Mouse (Mus musculus) stomach, embryonic 16.5 days (tissue): ENCODE measurements around the gene Jmjd7. TPM values are rescaled to one million over a fixed set of nuclear protein-coding genes. Genes with fewer than 3 reads are reported as not detected.

ENCODE experiments used
- ATAC-seq: fragments of 200-750 bp; cut with Nextera tagmentation; 2 replicates; pipeline ENCODE4 v1.8.0; 2017; ENCODE audit warnings: moderate number of reproducible peaks, moderate TSS enrichment; ENCODE audit not compliant: insufficient read depth, low FRiP score
- H3K27ac ChIP-seq: fragments of 300-500 bp; sonication (generic); 2 replicates; pipeline ENCODE4 v1.5.1; 2014; ENCODE audit warnings: low read length
- H3K27me3 ChIP-seq: fragments of 300-500 bp; sonication (generic); 2 replicates; pipeline ENCODE4 v1.6.1; 2014; ENCODE audit warnings: low read length, control low read depth, mixed read lengths; ENCODE audit not compliant: control insufficient read depth, insufficient read depth
- H3K36me3 ChIP-seq: fragments of 300-500 bp; sonication (generic); 2 replicates; pipeline ENCODE4 v1.6.1; 2014; ENCODE audit warnings: low read length; ENCODE audit not compliant: control insufficient read depth, insufficient read depth
- H3K4me1 ChIP-seq: fragments of 300-500 bp; sonication (generic); 2 replicates; pipeline ENCODE4 v1.6.1; 2014; ENCODE audit warnings: low read length, control low read depth, mixed read lengths; ENCODE audit not compliant: control insufficient read depth, insufficient read depth
- H3K4me2 ChIP-seq: fragments of 300-500 bp; sonication (generic); 2 replicates; pipeline ENCODE4 v1.6.1; 2014; ENCODE audit warnings: low read depth, low read length, mixed read lengths
- H3K4me3 ChIP-seq: fragments of 300-500 bp; sonication (generic); replicated peaks from 2 replicates; pipeline ENCODE4 v1.5.1; 2014; ENCODE audit warnings: mild to moderate bottlenecking, low read length
- H3K9ac ChIP-seq: fragments of 300-500 bp; sonication (generic); 2 replicates; pipeline ENCODE4 v1.6.1; 2014; ENCODE audit warnings: low read length
- H3K9me3 ChIP-seq: fragments of 300-500 bp; sonication (generic); replicated peaks from 2 replicates; pipeline ENCODE4 v1.6.1; 2016; ENCODE audit warnings: low read length, control low read depth; ENCODE audit not compliant: control insufficient read depth
- WGBS: fragments of 180-500 bp; shearing (Covaris S2); extraction: QIAGEN DNeasy Blood & Tissue Kit; methylation state at CpG from one replicate; pipeline ENCODE4 v1.1.7; 2014; 5-methylcytosine and 5-hydroxymethylcytosine counted together
- polyA plus RNA-seq: library from polyadenylated mRNA; unstranded; fragments of >200 nt; fragmentation: Nextera tagmentation; extraction: Ambion mirVana; gene quantifications from 2 replicates; pipeline ENCODE4 v1.2.1, GENCODE M21; 2015

Jmjd7 gene
- polyA plus RNA-seq, 1 experiment from 2014 or later = 15.4 TPM

DNA sequence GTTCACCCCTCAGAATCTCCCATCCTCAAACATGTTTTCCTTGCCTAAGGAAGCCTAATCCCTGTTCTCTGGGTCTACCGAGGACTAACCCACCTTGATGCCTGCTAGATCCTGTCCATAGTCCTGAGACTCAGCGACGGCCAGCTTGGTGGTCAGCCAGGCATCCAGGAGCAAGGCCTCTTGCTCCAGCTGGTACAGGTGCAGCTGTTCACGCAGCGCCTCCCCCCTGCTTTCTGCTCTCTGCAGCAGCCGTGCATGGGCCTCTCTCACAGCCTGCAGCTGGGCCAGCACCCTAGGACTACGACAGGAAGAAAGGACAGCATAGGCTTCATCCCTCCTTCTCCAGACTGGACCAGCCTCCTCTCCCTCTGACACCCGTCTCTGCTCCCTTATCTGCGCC, 20.9 kb downstream of the Jmjd7 start:
- peaks cover 16% of the 10 kb centered on the region; the same call in 1 of the 2 replicates for H3K4me1 ChIP-seq
- H3K27me3 ChIP-seq = no peaks in the 10 kb centered on the region
- no peaks in the 10 kb centered on the region for H3K9me3 ChIP-seq
- no peak for ATAC-seq
- no peak overlapping the region for H3K4me2 ChIP-seq
- H3K27ac ChIP-seq = no peak overlapping the region
- no peak overlapping the region for H3K4me3 ChIP-seq
- H3K36me3 ChIP-seq = no peaks in the 10 kb centered on the region
- H3K9ac ChIP-seq = no peak overlapping the region
- WGBS = 79% methylated on average over 9 of the region's 9 CpGs

DNA sequence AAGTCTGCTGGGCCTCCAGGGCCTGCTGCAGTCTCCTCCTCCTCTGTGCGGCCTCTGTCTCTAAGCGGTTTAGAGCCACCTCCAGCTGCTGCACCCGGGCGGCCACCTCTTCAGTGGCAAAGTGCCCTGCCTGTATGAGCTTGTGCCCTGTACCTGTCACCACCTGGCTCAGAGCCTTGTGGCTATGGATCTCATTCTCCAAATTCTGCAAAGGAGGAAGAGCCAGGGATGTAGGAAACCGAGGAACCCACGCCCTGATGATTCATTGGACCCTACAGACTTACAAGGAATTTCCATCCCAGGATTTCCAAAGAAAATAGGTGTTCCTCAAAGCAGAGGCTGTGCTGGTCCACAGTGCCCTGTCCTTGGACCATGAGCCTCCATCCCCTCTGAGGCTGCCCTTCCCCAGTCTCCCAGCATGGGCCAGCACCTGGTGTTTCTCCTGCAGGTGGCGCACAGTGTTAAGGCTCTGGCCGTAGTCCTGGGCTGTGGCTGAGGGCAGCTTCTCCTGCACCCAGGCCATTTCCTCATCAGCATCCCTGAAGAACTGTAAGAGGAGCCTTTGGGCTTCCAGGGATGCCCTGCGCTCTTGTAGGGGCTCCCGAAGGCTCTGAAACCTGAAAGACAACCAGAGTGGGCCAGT, 22.5 kb downstream of the Jmjd7 start:
- ATAC-seq = 0 out of 2 replicates have a peak, but pooled peaks have one; percentile 37
- no peaks in the 10 kb centered on the region for H3K27me3 ChIP-seq
- H3K4me1 ChIP-seq = peaks cover 7% of the 10 kb centered on the region; the same call in 1 of the 2 replicates
- WGBS = 59% methylated on average over 10 of the region's 10 CpGs
- H3K27ac ChIP-seq = no peak overlapping the region
- no peaks in the 10 kb centered on the region for H3K36me3 ChIP-seq
- no peak overlapping the region for H3K4me3 ChIP-seq
- no peaks in the 10 kb centered on the region for H3K9me3 ChIP-seq
- no peak overlapping the region for H3K9ac ChIP-seq
- H3K4me2 ChIP-seq = no peak overlapping the region

DNA sequence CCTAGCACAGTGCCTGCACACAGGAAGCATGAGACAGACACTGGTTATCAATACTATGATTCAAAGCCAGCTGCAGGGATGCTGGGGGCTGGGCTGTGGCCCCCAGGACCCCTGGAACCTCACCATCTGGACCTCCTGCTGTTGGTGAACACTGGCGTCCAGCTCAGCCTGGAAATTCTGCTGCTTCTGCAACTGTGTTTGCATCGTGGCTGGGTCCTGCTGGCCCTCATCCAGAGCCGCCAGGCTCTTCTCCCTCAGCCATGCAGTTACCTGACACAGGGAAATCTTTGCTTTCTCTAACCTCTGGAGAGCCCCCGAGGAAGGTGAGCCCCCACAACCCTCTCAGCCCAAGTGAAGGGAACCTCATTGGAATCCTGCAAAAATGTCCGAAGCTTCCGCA, 24.1 kb downstream of the Jmjd7 start:
- no peaks in the 10 kb centered on the region for H3K36me3 ChIP-seq
- H3K27me3 ChIP-seq = no peaks in the 10 kb centered on the region
- ATAC-seq = no peak
- H3K4me3 ChIP-seq = no peak overlapping the region
- no peak overlapping the region for H3K27ac ChIP-seq
- 53% methylated on average over 6 of the region's 6 CpGs for WGBS
- H3K4me1 ChIP-seq = peaks cover 7% of the 10 kb centered on the region; the same call in 1 of the 2 replicates
- no peak overlapping the region for H3K9ac ChIP-seq
- no peaks in the 10 kb centered on the region for H3K9me3 ChIP-seq
- H3K4me2 ChIP-seq = no peak overlapping the region

DNA sequence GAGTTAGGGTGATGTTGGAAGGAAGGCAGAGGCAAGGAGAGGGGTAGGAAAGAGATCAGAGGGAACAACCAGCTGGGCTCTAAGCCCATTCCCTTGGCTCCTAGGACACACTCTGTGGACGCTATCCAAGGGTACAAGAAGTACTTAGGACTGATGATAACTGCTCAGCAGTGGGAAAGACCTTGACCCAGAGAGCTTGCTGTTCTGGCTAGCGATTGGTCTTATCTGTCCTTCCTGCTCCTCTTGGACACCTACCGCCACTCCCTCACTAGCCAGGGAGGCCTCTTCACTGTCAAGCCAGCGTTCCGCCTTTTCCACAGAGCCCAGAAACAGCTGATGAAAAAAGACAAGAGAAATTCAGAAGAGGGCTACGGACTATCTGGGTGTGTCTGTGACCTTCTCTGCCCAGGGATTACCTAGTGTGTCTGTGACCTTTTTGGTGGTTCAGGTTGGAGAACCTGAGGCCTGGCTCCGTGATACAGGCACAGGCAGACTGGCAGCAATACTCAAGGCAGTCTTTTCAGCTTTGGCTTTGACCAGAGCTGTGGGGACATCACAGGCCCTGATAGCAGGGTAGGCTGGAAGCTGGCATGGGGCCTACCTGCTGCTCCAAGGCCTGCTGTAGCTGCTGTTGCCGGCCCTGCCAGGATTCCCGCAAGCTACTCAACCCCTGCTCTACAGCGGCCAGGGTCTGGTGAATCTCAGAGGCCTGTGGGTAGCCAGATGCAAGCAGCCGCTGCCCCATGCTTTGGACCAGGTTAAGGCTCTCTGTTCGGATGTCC, 27.7 kb downstream of the Jmjd7 start:
- WGBS = 85% methylated on average over 12 of the region's 12 CpGs
- Histone ChIP-seq H3K4me3 (no peak overlapping the region), H3K27ac (no peak overlapping the region), H3K4me1 (0 out of 2 replicates have a peak, but pooled peaks cover 2% of the 10 kb centered on the region), H3K36me3 (no peaks in the 10 kb centered on the region), H3K9ac (no peak overlapping the region), H3K4me2 (no peak overlapping the region), H3K9me3 (no peaks in the 10 kb centered on the region), H3K27me3 (no peaks in the 10 kb centered on the region)
- no peak for ATAC-seq

DNA sequence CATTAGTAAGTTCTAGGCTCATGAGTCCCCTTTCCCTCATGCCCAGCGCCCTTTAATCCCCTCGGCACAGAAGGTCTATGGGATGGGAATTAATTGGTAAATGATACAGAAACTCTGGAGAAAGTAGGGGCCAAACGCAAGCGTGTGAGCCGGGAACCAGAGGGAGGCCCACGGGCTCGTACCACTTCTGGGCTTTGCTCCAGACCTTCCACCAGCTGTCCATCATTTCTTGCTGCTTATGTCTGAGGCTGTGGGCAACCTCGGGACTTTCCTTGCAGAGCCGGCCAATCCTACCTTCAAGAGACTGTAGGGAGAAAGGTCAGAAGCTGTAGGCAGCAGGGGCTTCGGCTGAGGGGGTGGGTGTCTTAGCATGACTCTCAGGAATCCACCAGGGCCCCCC, 28.6 kb downstream of the Jmjd7 start:
- no peak overlapping the region for H3K27ac ChIP-seq
- H3K9me3 ChIP-seq = no peaks in the 10 kb centered on the region
- no peak for ATAC-seq
- H3K27me3 ChIP-seq = no peaks in the 10 kb centered on the region
- no peak overlapping the region for H3K4me2 ChIP-seq
- 0 out of 2 replicates have a peak, but pooled peaks cover 2% of the 10 kb centered on the region for H3K4me1 ChIP-seq
- no peak overlapping the region for H3K4me3 ChIP-seq
- H3K36me3 ChIP-seq = no peaks in the 10 kb centered on the region
- H3K9ac ChIP-seq = no peak overlapping the region
- WGBS = 76% methylated on average over 10 of the region's 10 CpGs

DNA sequence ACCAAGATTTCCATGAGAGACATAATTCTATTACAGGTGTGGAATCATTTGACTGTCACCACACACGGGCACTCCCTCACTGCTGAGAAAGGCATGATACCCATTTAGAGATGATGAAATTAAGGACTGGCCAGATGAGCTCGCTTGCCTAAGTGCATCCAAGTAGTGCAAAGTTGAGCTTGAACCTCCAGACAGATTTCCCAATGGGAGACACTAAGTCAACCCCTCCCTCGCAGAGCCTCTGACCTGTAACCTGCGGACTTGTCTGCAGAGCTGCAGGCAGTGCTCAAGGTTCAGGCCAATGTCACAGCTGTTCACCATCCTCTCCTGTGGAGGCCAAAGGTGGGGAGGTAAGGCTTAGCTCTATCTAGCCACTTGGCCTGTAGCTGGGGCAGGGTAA, 31.5 kb downstream of the Jmjd7 start:
- no peaks in the 10 kb centered on the region for H3K27me3 ChIP-seq
- no peak overlapping the region for H3K27ac ChIP-seq
- no peak overlapping the region for H3K4me2 ChIP-seq
- H3K9me3 ChIP-seq = no peaks in the 10 kb centered on the region
- no peaks in the 10 kb centered on the region for H3K4me1 ChIP-seq
- no peak overlapping the region for H3K4me3 ChIP-seq
- H3K36me3 ChIP-seq = no peaks in the 10 kb centered on the region
- no peak for ATAC-seq
- 81% methylated on average over 4 of the region's 4 CpGs for WGBS
- H3K9ac ChIP-seq = no peak overlapping the region

DNA sequence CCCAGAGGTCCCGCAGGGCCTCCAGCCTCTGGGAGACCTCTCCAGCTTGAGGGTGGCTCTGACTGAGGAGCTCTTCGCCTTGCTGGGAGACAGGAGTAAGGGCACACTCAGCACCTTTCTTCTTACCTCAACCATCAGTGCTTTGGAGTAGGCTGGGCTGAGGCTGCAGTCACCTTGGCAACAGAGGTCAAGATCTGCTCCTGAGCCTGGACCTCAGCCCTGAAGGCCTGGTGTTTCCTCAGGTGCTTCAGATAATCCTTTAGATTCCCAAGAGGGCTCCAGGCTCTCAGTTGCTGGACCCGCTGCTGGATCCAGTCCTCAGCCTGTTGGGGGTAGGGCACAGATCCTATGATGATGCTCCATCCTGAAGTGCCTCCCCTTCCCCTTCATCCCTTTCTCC, 32.2 kb downstream of the Jmjd7 start:
- H3K36me3 ChIP-seq = no peaks in the 10 kb centered on the region
- no peak for ATAC-seq
- no peaks in the 10 kb centered on the region for H3K9me3 ChIP-seq
- WGBS = 91% methylated on average over 3 of the region's 3 CpGs
- no peak overlapping the region for H3K27ac ChIP-seq
- H3K4me3 ChIP-seq = no peak overlapping the region
- H3K4me1 ChIP-seq = no peaks in the 10 kb centered on the region
- H3K9ac ChIP-seq = no peak overlapping the region
- no peak overlapping the region for H3K4me2 ChIP-seq
- H3K27me3 ChIP-seq = no peaks in the 10 kb centered on the region

DNA sequence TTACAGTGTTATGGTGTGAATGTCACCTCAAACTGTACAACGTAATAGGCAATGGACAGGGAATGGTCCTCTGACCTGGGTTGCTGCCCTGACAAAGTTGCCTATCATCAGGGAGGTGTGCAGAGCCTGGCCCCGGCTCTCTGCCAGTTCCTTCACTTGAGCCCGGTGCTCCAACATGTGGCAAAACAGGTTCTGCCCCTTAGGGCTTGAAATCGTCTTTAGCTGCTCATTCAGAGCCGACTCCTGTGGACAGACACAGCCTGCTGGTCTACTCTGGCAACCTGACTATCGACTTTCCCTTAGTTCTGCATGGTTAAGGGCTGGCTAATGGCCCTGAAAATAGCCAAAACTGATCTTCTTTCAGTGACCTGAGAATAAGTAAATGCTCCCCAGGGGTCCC, 32.9 kb downstream of the Jmjd7 start:
- Histone ChIP-seq H3K9me3 (no peaks in the 10 kb centered on the region), H3K4me2 (no peak overlapping the region), H3K4me3 (no peak overlapping the region), H3K9ac (no peak overlapping the region), H3K27me3 (no peaks in the 10 kb centered on the region), H3K4me1 (no peaks in the 10 kb centered on the region), H3K36me3 (no peaks in the 10 kb centered on the region), H3K27ac (peak overlapping the region; percentile 58; the same call in 1 of the 2 replicates)
- no peak; the same call in 1 of the 2 replicates for ATAC-seq
- WGBS = 53% methylated on average over 6 of the region's 6 CpGs

DNA sequence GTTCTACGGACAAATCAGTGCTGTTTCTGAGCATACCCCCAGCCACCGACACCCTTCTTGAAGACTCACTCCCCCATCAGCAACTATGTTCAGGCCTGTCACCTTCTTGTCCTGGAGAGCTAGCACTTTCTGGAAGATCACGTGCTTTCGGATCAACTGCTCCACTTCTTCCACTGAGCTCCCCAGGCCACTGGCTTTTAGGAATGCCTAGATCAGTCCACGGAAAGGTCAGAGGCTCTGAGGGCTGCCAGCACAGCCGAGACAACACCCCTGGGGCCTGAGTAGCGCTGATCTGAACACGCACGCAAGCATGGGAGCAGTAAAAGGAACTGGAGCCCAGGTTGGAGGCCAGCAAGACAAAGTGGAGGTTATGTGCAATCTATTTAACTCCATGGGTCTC, 33.4 kb downstream of the Jmjd7 start:
- peak overlapping the region; percentile 58; the same call in 1 of the 2 replicates for H3K27ac ChIP-seq
- no peak overlapping the region for H3K4me2 ChIP-seq
- H3K4me3 ChIP-seq = no peak overlapping the region
- no peak for ATAC-seq
- H3K36me3 ChIP-seq = no peaks in the 10 kb centered on the region
- no peaks in the 10 kb centered on the region for H3K27me3 ChIP-seq
- H3K9ac ChIP-seq = no peak overlapping the region
- H3K4me1 ChIP-seq = no peaks in the 10 kb centered on the region
- no peaks in the 10 kb centered on the region for H3K9me3 ChIP-seq
- 72% methylated on average over 9 of the region's 9 CpGs for WGBS
